Mouse (Mus musculus) liver, adult 2 months (tissue): Measurements from ENCODE around the gene Gm20388.

Experiments used
- CTCF ChIP-seq: fragments of 200-500 bp; IDR thresholded peaks from 2 replicates; pipeline ENCODE4 v1.5.1; 2011; ENCODE audit warnings: low read depth, low read length, control low read depth
- POLR2A ChIP-seq: fragments of 200-500 bp; IDR thresholded peaks from 2 replicates; pipeline ENCODE4 v1.6.1; 2011; ENCODE audit warnings: low read length, control low read depth; ENCODE audit not compliant: insufficient read depth; ENCODE audit errors: extremely low read depth

- no peak for TF ChIP-seq POLR2A
- no peak for TF ChIP-seq CTCF
Measured at GRCm38 (mm10) chr8:124284984-124285576, 4374.4 kb downstream of the Gm20388 start.
